Mouse (Mus musculus) thymus, adult 2 months (tissue): ENCODE data around the gene Pttg1ip.

Source experiments
- CTCF ChIP-seq: fragments of 200-500 bp; IDR thresholded peaks from 2 replicates; pipeline ENCODE4 v1.5.1; 2012; ENCODE audit warnings: mild to moderate bottlenecking, control low read depth, low read length, moderate library complexity, borderline replicate concordance; ENCODE audit not compliant: control insufficient read depth, poor library complexity, insufficient read depth; ENCODE audit errors: extremely low read depth
- POLR2A ChIP-seq: fragments of 200-500 bp; IDR thresholded peaks from 2 replicates; pipeline ENCODE4 v1.6.1; 2012; ENCODE audit warnings: mild to moderate bottlenecking, low read length, control low read depth, moderate library complexity; ENCODE audit not compliant: control insufficient read depth, poor library complexity, insufficient read depth; ENCODE audit errors: extremely low read depth

DNA sequence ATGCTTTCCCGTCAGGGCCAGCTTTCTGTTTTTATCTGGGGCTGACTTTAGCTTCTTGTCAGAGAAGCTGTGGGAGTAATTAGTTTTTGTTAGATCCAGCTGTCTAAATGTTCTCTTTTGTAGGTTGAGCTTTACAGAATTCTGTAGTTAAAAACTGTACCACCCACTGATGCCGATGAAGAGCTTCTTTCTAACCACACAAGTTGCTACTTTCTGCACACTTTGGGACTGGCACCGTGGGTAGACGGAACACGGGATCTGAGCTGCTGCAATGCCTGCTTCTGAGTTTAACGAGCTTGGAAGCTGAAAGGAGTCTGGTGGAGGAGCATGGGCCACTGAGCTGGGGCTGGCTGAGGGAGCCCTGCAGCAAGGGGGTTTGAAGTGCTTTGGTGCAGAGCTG, 10.0 kb downstream of the Pttg1ip start:
- no peak for TF ChIP-seq CTCF
- TF ChIP-seq POLR2A, result no peak
